Mouse (Mus musculus) liver, postnatal 0 days (tissue): Measurements from ENCODE around the gene Ctsk. TPM values are rescaled to one million over a fixed set of nuclear protein-coding genes. Genes with fewer than 3 reads are reported as not detected.

Experiments used
- ATAC-seq: fragments of 200-750 bp; cut with Nextera tagmentation; 2 replicates; pipeline ENCODE4 v1.8.0; 2017; ENCODE audit warnings: mild to moderate bottlenecking, moderate library complexity
- DNase-seq: peaks from one replicate; pipeline ENCODE4 v3.0.0-alpha.2; 2016
- H3K27ac ChIP-seq: fragments of 300-500 bp; sonication (generic); 2 replicates; pipeline ENCODE4 v1.5.1; 2014; ENCODE audit warnings: antibody characterized with exemption, moderate library complexity, mild to moderate bottlenecking, low read depth
- H3K27me3 ChIP-seq: fragments of 300-500 bp; sonication (generic); 2 replicates; pipeline ENCODE4 v1.6.1; 2014; ENCODE audit warnings: low read length, control low read depth, mixed read lengths; ENCODE audit not compliant: insufficient read depth
- H3K36me3 ChIP-seq: fragments of 300-500 bp; sonication (generic); replicated peaks from 2 replicates; pipeline ENCODE4 v1.6.1; 2014; ENCODE audit warnings: mild to moderate bottlenecking, control low read depth, low read length, moderate library complexity, mixed read lengths; ENCODE audit not compliant: insufficient read depth
- H3K4me1 ChIP-seq: fragments of 300-500 bp; sonication (generic); 2 replicates; pipeline ENCODE4 v1.6.1; 2014; ENCODE audit warnings: antibody characterized with exemption, mild to moderate bottlenecking, control low read depth; ENCODE audit not compliant: insufficient read depth
- H3K4me2 ChIP-seq: fragments of 300-500 bp; sonication (generic); 2 replicates; pipeline ENCODE4 v1.6.1; 2014; ENCODE audit warnings: low read depth, mild to moderate bottlenecking, low read length, moderate library complexity, mixed read lengths
- H3K4me3 ChIP-seq: fragments of 300-500 bp; sonication (generic); 2 replicates; pipeline ENCODE4 v1.5.1; 2014; ENCODE audit warnings: low read depth, low read length
- H3K9ac ChIP-seq: fragments of 300-500 bp; sonication (generic); replicated peaks from 2 replicates; pipeline ENCODE4 v1.6.1; 2014; ENCODE audit warnings: mild to moderate bottlenecking, moderate library complexity
- H3K9me3 ChIP-seq: fragments of 300-500 bp; sonication (generic); 2 replicates; pipeline ENCODE4 v1.6.1; 2016; ENCODE audit warnings: mild to moderate bottlenecking, control low read depth, low read length, mixed read lengths
- CTCF ChIP-seq: sonication (generic); IDR thresholded peaks from 2 replicates; pipeline ENCODE4 v1.5.1; 2016; ENCODE audit warnings: antibody characterized with exemption, low read depth
- EP300 ChIP-seq: IDR thresholded peaks from 2 replicates; pipeline ENCODE4 v1.6.1; 2016; ENCODE audit warnings: antibody characterized with exemption, low read depth, mild to moderate bottlenecking
- WGBS: fragments of 180-500 bp; shearing (Covaris S2); extraction: QIAGEN DNeasy Blood & Tissue Kit; methylation state at CpG from one replicate; pipeline ENCODE4 v1.1.7; 2014; ENCODE audit not compliant: insufficient replicate concordance; 5-methylcytosine and 5-hydroxymethylcytosine counted together
- polyA plus RNA-seq: library from polyadenylated mRNA; unstranded; fragments of >200 nt; fragmentation: Nextera tagmentation; extraction: Ambion mirVana; gene quantifications from 2 replicates; pipeline ENCODE4 v1.2.1, GENCODE M21; 2015

Ctsk gene
- polyA plus RNA-seq, 1 experiment from 2014 or later = 2.3 TPM

DNA sequence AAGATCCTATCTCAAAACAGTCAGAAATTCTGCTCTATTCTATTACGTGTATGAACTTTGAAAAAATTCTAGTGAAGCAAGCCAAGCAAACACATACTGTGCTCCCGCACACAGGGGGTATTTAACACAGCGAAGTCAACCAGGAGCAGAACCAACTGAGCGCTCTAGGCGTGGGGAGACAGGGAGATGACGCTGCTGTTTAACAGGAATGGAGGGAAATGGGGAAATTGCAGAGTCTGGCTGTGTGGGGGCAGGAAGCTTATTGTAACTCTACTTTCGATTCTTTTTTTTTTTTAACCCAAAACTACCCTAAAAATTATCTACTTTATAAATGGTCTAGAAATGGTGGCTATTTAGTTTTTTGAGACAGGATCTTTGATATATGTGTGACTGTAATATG is 19.8 kb downstream of the Ctsk start:
- WGBS = 38% methylated on average over 7 of the region's 7 CpGs
- Histone ChIP-seq H3K4me1 (peaks cover 49% of the 10 kb centered on the region), H3K36me3 (no peaks in the 10 kb centered on the region), H3K4me3 (no peak overlapping the region), H3K27ac (peak overlapping the region; percentile 69), H3K27me3 (no peaks in the 10 kb centered on the region), H3K4me2 (peak overlapping the region; percentile 46), H3K9ac (peak overlapping the region; percentile 35; the same call in 1 of the 2 replicates), H3K9me3 (no peaks in the 10 kb centered on the region)
- TF ChIP-seq EP300 (no peak), CTCF (no peak)
- DNase-seq (peak; percentile 38), ATAC-seq (peak; percentile 50)

GRCm38 (mm10) chr3:95519315-95519714 is 20.3 kb downstream of the Ctsk start:
- 42% methylated on average over 2 of the region's 2 CpGs for WGBS
- Histone ChIP-seq H3K27me3 (no peaks in the 10 kb centered on the region), H3K4me2 (peak overlapping the region; percentile 46), H3K4me3 (no peak overlapping the region), H3K4me1 (peaks cover 49% of the 10 kb centered on the region), H3K9ac (peak overlapping the region; percentile 55; the same call in 1 of the 2 replicates), H3K36me3 (no peaks in the 10 kb centered on the region), H3K27ac (peak overlapping the region; percentile 69), H3K9me3 (no peaks in the 10 kb centered on the region)
- peak; percentile 61 for DNase-seq
- TF ChIP-seq EP300 (peak; percentile 99), CTCF (0 out of 2 replicates have a peak, but pooled peaks have one; percentile 8)
- peak; percentile 86 for ATAC-seq

DNA sequence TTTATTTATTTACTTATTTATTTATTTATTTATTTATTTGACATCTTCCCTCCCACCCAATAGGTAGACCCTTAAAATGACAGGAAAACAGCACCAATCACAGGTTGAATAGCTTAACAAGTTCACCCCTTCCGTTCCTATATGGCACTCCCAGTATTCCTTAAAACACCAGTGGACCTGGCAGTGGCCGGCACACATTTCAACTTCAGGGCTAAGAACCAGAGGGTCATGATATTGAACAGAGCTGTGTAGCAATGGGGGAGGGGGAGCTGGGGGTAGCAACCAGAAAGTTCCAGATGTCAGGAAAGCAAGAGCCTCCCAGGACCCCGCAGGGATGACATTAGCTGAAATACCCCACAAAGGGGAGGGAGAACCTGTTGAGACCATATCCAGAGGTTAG is 21.0 kb downstream of the Ctsk start:
- no peaks in the 10 kb centered on the region for H3K9me3 ChIP-seq
- WGBS = 87% methylated on average over 3 of the region's 3 CpGs
- TF ChIP-seq CTCF (no peak), EP300 (no peak)
- ATAC-seq (no peak), DNase-seq (no peak)
- no peaks in the 10 kb centered on the region for H3K27me3 ChIP-seq
- no peak overlapping the region for H3K4me3 ChIP-seq
- no peaks in the 10 kb centered on the region for H3K36me3 ChIP-seq
- H3K27ac ChIP-seq = peak overlapping the region; percentile 73
- H3K9ac ChIP-seq = no peak overlapping the region
- H3K4me2 ChIP-seq = no peak overlapping the region
- H3K4me1 ChIP-seq = peaks cover 49% of the 10 kb centered on the region

GRCm38 (mm10) chr3:95521168-95521567 is 22.1 kb downstream of the Ctsk start:
- WGBS = 36% methylated on average over 10 of the region's 10 CpGs
- no peaks in the 10 kb centered on the region for H3K27me3 ChIP-seq
- H3K36me3 ChIP-seq = no peaks in the 10 kb centered on the region
- no peak for ATAC-seq
- no peaks in the 10 kb centered on the region for H3K9me3 ChIP-seq
- no peak overlapping the region for H3K4me3 ChIP-seq
- TF ChIP-seq CTCF (no peak), EP300 (0 out of 2 replicates have a peak, but pooled peaks have one; percentile 13)
- peak overlapping the region; percentile 73 for H3K27ac ChIP-seq
- H3K4me2 ChIP-seq = peak overlapping the region; percentile 36
- DNase-seq = no peak
- H3K4me1 ChIP-seq = peaks cover 46% of the 10 kb centered on the region
- H3K9ac ChIP-seq = no peak overlapping the region

DNA sequence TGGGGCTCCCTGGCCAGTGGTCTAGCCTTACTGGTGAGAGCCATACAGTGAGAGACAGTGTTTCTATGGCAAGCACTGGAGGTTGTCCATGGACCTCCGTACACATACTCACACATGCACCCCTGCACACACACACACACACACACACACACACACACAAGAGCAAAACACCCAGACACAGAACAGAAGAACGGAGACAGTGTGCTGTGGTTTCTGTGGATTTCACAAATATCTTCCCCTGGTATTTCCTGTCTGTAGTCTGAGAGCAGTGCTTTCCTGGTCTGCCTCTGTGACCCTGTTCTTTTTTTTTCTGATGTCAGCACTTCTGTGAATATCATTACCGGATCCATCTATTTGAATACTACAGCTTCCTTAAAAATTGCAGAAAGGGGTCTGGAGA is 24.6 kb downstream of the Ctsk start:
- Histone ChIP-seq H3K9me3 (no peaks in the 10 kb centered on the region), H3K9ac (no peak overlapping the region), H3K4me1 (peaks cover 33% of the 10 kb centered on the region), H3K4me3 (no peak overlapping the region), H3K27ac (peak overlapping the region; percentile 18; the same call in 1 of the 2 replicates), H3K27me3 (no peaks in the 10 kb centered on the region), H3K36me3 (no peaks in the 10 kb centered on the region), H3K4me2 (no peak overlapping the region)
- TF ChIP-seq EP300 (no peak), CTCF (no peak)
- DNase-seq (no peak), ATAC-seq (peak; percentile 3; the same call in 1 of the 2 replicates)
- 26% methylated on average over 3 of the region's 3 CpGs for WGBS

DNA sequence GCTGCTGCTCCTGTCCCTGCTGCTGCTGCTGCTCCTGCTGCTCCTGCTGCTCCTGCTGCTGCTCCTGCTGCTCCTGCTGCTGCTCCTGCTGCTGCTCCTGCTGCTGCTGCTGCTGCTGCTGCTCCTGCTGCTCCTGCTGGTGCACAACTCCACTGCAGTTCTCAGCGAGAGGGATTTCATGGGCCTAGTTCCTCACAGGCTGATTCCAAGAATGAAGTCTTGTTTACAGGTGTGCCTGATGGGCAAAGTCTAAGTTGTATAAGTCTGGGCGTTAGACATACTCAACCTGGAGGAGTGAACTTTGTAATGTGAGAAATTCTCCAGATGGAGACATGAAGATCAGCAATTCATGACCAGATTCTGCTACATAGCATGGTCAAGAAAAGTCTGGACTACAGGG is 25.6 kb downstream of the Ctsk start:
- no peak overlapping the region for H3K9ac ChIP-seq
- no peak overlapping the region for H3K4me2 ChIP-seq
- no peak for TF ChIP-seq CTCF
- TF ChIP-seq EP300 = no peak
- no peak overlapping the region for H3K27ac ChIP-seq
- H3K4me3 ChIP-seq = no peak overlapping the region
- DNase-seq (no peak), ATAC-seq (no peak)
- WGBS = 65% methylated on average over 2 of the region's 2 CpGs
- H3K36me3 ChIP-seq = no peaks in the 10 kb centered on the region
- H3K4me1 ChIP-seq = peaks cover 25% of the 10 kb centered on the region
- H3K9me3 ChIP-seq = no peaks in the 10 kb centered on the region
- no peaks in the 10 kb centered on the region for H3K27me3 ChIP-seq
